11 mouse cellular contexts compared by ENCODE assay signal in genomic region chr19:47455001-47455755, GRCm38 (mm10). TPM values are rescaled to one million over a fixed set of nuclear protein-coding genes. Genes with fewer than 3 reads are reported as not detected.
DNase-seq lines count a peak whose midpoint lies in the region; ATAC-seq and TF ChIP-seq lines count a peak whose summit lies in the region.
"Had no signal": no experiment of that assay in that cellular context is flagged by ENCODE, and none has a peak within 500 bp of the region (broad histone marks: within the 10 kb centered on the region; RNA-seq: fewer than 3 reads in every experiment).

No protein-coding gene starts in this region.

- ATAC-seq in hindbrain, embryonic 11.5 days (ENCODE audit: low FRiP score): no peak

- no peak for TF ChIP-seq CTCF in kidney, adult 2 months (conservative IDR thresholded peaks at IDR 0.05; ENCODE audit: insufficient read depth, insufficient read length, low read depth, low read length)

- TF ChIP-seq POLR2A in kidney, adult 2 months (IDR thresholded peaks at IDR 0.05; ENCODE audit: low read depth, low read length): no peak
- TF ChIP-seq POLR2A in myocyte (IDR thresholded peaks at IDR 0.05; ENCODE audit: insufficient read length, low read depth): no peak

- no peak overlapping the region for H3ac ChIP-seq in myocyte (ENCODE audit: control insufficient read depth, insufficient read length)

- H3K27me3 ChIP-seq in kidney, adult 2 months (replicated peaks; ENCODE audit: control insufficient read depth, insufficient read depth, low read length): no peaks in the 10 kb centered on the region
- no peaks in the 10 kb centered on the region for H3K27me3 ChIP-seq in myocyte (ENCODE audit: control insufficient read depth, insufficient read depth, insufficient read length)
- no peaks in the 10 kb centered on the region for H3K27me3 ChIP-seq in hindbrain, embryonic 11.5 days (ENCODE audit: control insufficient read depth, insufficient read depth, low read length)
- H3K27me3 ChIP-seq: hindbrain, embryonic 15.5 days; limb, embryonic 12.5 days had no signal

- H3K4me3 ChIP-seq in kidney, adult 2 months (ENCODE audit: insufficient read depth, low read depth, low read length): no peak overlapping the region
- H3K4me3 ChIP-seq in myocyte: no peak overlapping the region
- no peak overlapping the region for H3K4me3 ChIP-seq in hindbrain, embryonic 11.5 days (ENCODE audit: low read depth, low read length)
- H3K4me3 ChIP-seq: hindbrain, embryonic 15.5 days; limb, embryonic 12.5 days had no signal

- H3K27ac ChIP-seq in kidney, adult 2 months (ENCODE audit: insufficient read depth, low read depth, low read length): peak overlapping the region; percentile 45
- no peak overlapping the region for H3K27ac ChIP-seq in hindbrain, embryonic 11.5 days (ENCODE audit: low read depth, low read length)
- H3K27ac ChIP-seq: hindbrain, embryonic 15.5 days; limb, embryonic 12.5 days had no signal

- H3K4me2 ChIP-seq in myocyte (ENCODE audit: low read depth): peak overlapping the region; percentile 3
- H3K4me2 ChIP-seq in hindbrain, embryonic 11.5 days (replicated peaks; ENCODE audit: low read depth, low read length): no peak overlapping the region
- H3K4me2 ChIP-seq: hindbrain, embryonic 15.5 days; limb, embryonic 12.5 days had no signal

- H3K36me3 ChIP-seq in kidney, adult 2 months (ENCODE audit: control insufficient read depth, insufficient read depth, low read length): no peaks in the 10 kb centered on the region
- H3K36me3 ChIP-seq in myocyte (ENCODE audit: control insufficient read depth, insufficient read depth): no peaks in the 10 kb centered on the region
- H3K36me3 ChIP-seq in hindbrain, embryonic 11.5 days (ENCODE audit: control insufficient read depth, insufficient read depth, low read length): no peaks in the 10 kb centered on the region
- H3K36me3 ChIP-seq: hindbrain, embryonic 15.5 days; limb, embryonic 12.5 days had no signal

- 72% methylated on average over 15 of the region's 15 CpGs for WGBS in kidney, adult 2 months
- 87% methylated on average over 15 of the region's 15 CpGs for WGBS in hindbrain, embryonic 11.5 days

- DNase-seq in kidney, adult 2 months: peak; percentile 52
- DNase-seq in kidney, adult 18-20 months: no peak
- peak; percentile 63 to 82 for DNase-seq in heart, adult 18-20 months
- peak; percentile 43 to 73 for DNase-seq in kidney, postnatal 25 days
- DNase-seq in thymus, postnatal 25 days: no peak
- DNase-seq in hindbrain, embryonic 11.5 days (ENCODE audit: low spot score): no peak
- no peak for DNase-seq in spleen, postnatal 14 days (ENCODE audit: low spot score in 2 of 2)
- DNase-seq: cerebellum, adult 9-10 months had no signal

- peaks cover 65% of the 10 kb centered on the region for H3K79me2 ChIP-seq in myocyte (ENCODE audit: control insufficient read depth, insufficient read depth)

- no peak overlapping the region for H3K9ac ChIP-seq in hindbrain, embryonic 11.5 days (ENCODE audit: low read depth, low read length)
- H3K9ac ChIP-seq: hindbrain, embryonic 15.5 days had no signal

- H3K4me1 ChIP-seq in kidney, adult 2 months (ENCODE audit: control insufficient read depth, insufficient read depth, low read length): peaks cover 18% of the 10 kb centered on the region
- peaks cover 8% of the 10 kb centered on the region for H3K4me1 ChIP-seq in hindbrain, embryonic 11.5 days (replicated peaks; ENCODE audit: control insufficient read depth, insufficient read depth, low read length)

- no peaks in the 10 kb centered on the region for H3K9me3 ChIP-seq in hindbrain, embryonic 11.5 days (ENCODE audit: control insufficient read depth, low read length)
- H3K9me3 ChIP-seq: hindbrain, embryonic 15.5 days; limb, embryonic 12.5 days had no signal

TF ChIP-seq in myocyte, 11 proteins besides CTCF, POLR2A, EP300 and RAD21:
- no peak for TF ChIP-seq SRF (IDR thresholded peaks at IDR 0.05; ENCODE audit: control insufficient read depth, insufficient read length, low read depth)
- no peak for TF ChIP-seq POLR2AphosphoS2 (IDR thresholded peaks at IDR 0.05; ENCODE audit: insufficient read length, low read depth)
- TF ChIP-seq E2F4 (IDR thresholded peaks at IDR 0.05; ENCODE audit: insufficient read depth): no peak
- no peak for TF ChIP-seq TCF12 (IDR thresholded peaks at IDR 0.05; ENCODE audit: insufficient read depth, poor library complexity, severe bottlenecking)
- TF ChIP-seq REST (IDR thresholded peaks at IDR 0.05; ENCODE audit: insufficient read depth, insufficient read length): no peak
- no peak for TF ChIP-seq TCF3 (IDR thresholded peaks at IDR 0.05; ENCODE audit: insufficient read length, low read depth)
- no peak for TF ChIP-seq MAX (IDR thresholded peaks at IDR 0.05; ENCODE audit: low read depth)
- TF ChIP-seq USF1 (IDR thresholded peaks at IDR 0.05; ENCODE audit: low read depth): no peak
- no peak for TF ChIP-seq CEBPB (IDR thresholded peaks at IDR 0.05; ENCODE audit: insufficient read depth, poor library complexity, severe bottlenecking)

RNA-seq across cellular contexts. Expression of gene Sh3pxd2a, which starts 9.0 kb away (rescaled TPM):
- 14.9 and 15.5 TPM in 2 replicates for polyA plus RNA-seq in kidney, adult 2 months (2012; rRNA removed)
- 10 to 100 TPM; 45.5 to 48.7 TPM for total RNA-seq in heart, adult 18-20 months (2021)
- polyA plus RNA-seq in myocyte (2012; fragmentation: generic; extraction: Trizol): 59.5 TPM
- 5.5 and 6.9 TPM in 2 replicates for polyA plus RNA-seq in hindbrain, embryonic 11.5 days (2014; fragmentation: Nextera tagmentation; extraction: Ambion mirVana)

Comparison
In these comparisons a context has a peak if more than half of its experiments do, and no peak if none do; other contexts are left out.
1. DNase-seq: peak in kidney, adult 2 months (single experiment), heart, adult 18-20 months (2 of 2) and kidney, postnatal 25 days (2 of 2); none in kidney, adult 18-20 months (single experiment), thymus, postnatal 25 days (single experiment), hindbrain, embryonic 11.5 days (single experiment) and spleen, postnatal 14 days (0 of 2).